Mouse (Mus musculus): ENCODE measurements around the gene H3f3a. TPM values are rescaled to one million over a fixed set of nuclear protein-coding genes. Genes with fewer than 3 reads are reported as not detected.

The H3f3a gene
- total RNA-seq, 2 experiments from 2014 or later, result 457 to 506 TPM

DNA sequence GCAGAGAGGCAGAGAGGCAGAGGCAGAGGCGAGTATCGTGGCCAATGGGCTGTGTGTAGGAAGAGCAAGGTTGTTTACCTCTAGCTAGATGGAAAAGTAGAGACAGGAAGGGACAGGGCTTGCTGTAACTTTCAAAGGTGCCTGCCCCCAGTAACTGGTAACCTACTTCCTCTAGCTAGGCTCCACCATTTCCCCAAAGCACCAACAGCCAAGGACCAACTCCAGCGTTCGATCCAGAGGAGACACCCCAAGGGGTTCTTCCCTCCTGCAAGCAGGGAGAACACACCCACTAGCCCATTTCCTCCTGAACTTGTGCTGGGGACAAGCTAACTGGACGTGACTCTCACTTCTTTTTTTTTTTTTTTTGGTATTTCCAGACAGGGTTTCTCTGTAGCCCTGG is 47.2 kb downstream of the H3f3a start:
- intact Hi-C loops (cut with DNase I), result no loop called here

DNA sequence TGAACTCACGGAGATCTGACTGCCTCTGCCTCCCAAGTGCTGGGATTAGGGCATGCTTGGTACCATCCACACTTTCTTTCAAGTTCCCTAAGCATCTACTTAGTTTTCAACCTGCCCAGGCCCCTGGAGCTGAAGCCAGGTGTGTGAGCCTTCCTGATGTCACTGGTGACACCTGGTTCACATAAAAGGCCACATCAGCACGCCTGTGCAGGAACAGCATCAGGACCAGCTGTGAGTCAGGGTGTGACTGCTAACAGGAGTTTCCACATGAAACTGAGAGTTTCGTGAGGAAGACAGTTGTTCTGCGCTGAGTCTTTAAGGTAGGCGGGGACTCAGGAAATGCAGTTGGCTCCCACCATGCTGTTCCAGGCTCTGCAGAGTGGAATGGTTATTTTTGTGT is 48.4 kb downstream of the H3f3a start:
- intact Hi-C loops (cut with DNase I), result no loop called here
- DNase-seq, result no peak

More for the DNA sequence above, 47.2 kb downstream of the H3f3a start:
- no peak for DNase-seq

DNA sequence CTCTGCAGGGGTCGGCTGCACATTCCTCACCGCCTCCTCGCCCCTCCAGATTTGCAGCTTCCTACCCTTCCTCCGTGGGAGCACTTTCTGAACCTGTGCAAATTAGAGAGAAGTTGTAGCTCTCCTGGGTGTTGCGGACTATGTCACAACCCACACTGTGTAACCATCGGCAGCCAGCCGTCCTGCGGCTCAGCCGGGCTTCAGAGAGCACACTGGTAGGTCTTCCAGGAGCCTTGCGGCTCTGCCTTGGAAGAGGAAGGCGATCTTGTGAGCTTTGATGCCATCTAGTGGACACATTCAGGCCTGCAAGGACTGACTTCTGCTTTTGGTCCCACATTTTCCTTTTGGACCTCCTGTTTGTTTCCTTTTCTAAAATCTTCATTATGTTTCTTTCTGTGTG is 49.9 kb downstream of the H3f3a start:
- DNase-seq, result peak; percentile 84 to 85
- intact Hi-C loops (cut with DNase I), result loop anchor here (1.0 to 5.0 kb wide), 2 partner anchors 44 to 332 kb away; no protein-coding TSS in a partner anchor

DNA sequence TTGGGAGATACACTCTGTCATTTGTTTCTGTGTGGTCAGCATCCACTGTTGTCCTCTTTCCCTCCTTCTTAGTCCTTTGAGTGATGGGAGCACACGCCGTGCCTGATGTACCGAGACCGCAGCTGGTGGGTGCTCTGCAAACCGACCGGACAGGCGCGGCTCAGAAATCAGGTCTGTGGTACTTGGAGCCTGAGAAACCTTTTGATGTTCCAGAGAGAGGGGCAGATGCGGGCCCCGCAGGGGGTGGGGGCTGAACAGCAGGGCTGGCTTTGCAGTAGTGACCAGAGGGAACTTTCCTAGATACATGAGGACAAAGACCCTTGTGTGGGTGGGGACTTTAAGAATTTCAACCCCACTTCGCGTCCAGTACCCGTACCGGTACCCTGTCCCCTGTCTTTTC is 50.4 kb downstream of the H3f3a start:
- DNase-seq, result no peak
- intact Hi-C loops (cut with DNase I), result loop anchor here (5.0 kb wide), 1 partner anchor 331 kb away; no protein-coding TSS in a partner anchor

DNA sequence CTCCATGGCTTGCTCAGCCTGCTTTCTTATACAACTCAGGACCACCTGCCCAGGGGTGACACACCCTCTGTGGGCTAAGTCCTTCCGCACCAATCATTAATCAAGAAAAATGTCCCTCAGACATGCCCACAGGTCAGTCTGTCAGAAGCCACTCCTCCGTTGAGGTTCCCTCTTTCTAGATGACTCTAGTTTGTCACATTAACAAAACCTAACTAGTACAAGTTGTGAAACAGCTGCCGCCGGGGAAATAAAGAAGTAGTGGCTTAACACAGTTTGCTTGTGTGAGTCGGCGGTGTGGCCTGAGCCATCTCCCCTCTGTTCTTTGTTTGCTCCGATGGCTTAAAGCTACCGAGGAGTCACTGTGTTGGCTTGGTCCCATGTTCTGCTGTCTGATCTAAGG is 51.1 kb downstream of the H3f3a start:
- DNase-seq, result no peak
- intact Hi-C loops (cut with DNase I), result loop anchor here (5.0 kb wide), 1 partner anchor 330 kb away; no protein-coding TSS in a partner anchor

DNA sequence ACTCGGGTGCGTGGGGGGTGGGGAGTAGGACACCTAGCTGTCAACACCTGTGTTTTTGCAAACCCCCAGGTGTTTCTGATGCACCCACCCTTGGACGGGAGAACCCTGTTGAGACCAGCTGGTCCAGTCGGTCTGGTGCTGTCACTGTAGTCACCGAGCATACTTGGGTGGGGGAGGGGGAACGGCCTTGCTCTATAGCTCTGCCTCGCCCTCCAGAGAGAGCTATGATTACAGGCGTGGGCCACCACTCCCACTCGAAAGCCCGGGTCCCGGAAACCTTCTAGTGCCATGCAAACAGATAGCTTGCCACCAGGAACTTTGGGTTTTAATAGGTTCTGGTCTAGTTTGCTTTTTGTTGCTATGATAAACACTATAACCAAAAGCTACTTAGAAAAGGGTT is 51.6 kb downstream of the H3f3a start:
- intact Hi-C loops (cut with DNase I), result loop anchor here (5.0 kb wide), 1 partner anchor 330 kb away; no protein-coding TSS in a partner anchor
- no peak for DNase-seq

DNA sequence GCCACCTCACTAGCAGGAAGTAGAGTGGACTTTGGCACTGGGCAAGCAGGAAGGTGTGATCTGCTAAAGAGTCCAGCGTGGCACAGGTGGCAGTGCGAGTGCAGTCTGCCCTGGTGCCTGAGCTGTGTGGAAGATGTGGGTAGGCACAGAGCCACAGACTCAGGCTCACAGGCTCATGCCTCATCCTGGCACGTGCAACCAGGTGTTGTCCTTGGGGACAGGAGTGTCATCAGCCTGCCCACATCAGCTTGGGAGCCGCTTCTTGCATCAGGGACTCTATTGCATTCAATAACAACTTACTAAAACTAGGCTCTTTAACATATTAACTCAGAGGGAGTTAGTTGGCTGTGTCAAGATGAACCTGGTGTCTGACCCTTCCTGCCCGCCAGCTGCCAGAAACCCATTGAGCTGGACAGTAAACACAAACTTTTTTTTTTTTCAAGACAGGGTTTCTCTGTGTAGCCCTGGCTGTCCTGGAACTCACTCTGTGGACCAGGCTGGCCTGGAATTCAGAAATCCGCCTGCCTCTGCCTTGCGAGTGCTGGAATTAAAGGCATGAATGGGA is 55.7 kb downstream of the H3f3a start:
- DNase-seq, result no peak
- intact Hi-C loops (cut with DNase I), result no loop called here

DNA sequence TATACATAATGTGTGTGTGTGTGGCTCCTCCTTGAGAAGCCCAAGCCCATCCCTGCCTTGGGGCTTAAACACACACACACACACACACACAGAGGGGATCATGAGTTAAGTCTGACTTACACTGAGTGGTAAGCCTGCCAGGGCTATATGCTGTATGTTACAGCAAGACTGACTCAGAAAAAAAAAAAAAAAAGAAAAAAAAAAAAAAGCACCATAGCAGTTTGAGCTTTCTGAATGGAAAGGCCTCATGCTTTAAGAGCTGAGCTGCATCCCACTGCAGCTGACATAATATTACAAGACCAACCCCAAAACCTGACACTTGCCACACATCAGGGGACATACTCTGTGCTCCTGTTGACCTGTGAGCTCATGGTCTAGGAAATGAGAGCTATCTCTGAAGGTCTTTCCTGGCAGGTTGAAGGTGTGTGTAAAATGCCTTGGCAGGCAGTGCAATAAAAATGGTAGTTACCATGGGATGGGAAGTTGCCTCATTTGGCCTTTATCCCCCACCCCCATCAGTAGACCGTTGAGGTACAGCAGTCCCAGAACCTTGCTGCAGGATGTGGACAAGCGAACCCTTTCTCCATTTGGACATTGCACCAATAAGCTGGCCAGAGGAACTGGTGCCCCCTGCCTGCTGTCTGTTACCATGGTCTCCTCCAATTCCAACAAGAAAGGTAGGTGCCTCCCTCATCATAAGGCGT is 56.3 kb downstream of the H3f3a start:
- intact Hi-C loops (cut with DNase I), result no loop called here
- DNase-seq, result no peak

DNA sequence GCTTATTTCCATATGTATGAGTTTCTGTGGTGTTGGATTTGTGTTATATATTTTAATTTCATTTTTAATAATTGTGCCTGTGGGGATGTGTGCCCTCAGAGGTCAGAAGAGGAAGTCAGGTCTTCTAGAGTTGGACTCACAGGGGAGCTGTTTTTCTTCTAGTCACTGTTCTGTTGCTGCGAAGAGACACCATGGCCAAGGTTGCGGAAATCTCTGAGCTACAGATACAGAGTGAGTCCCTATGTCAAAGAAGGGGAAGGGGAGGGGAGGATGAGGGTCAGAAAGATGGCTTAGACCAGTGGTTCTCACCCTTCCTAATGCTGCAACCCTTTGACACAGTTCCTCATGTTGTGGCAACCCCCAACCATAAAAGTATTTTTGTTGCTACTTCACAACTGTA is 57.0 kb downstream of the H3f3a start:
- intact Hi-C loops (cut with DNase I), result no loop called here
- DNase-seq, result no peak

DNA sequence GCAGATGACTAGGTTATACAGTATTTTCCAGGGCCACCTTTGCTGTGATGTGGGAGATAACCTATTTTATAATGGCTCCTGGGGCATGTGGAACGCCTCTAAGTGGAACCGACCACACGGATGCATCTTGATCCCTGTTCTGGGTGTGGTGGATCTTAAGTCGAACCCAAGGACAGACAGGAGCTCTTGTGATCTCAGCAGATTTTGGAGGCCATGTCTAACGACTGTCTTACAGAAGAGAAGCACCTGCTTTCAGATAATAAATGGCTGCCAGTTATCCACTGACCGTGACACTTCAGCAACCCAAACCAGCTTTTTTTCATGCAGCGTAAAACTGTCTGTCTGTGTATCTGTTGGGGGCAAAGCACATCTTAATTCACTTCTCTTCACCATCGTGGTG is 59.4 kb downstream of the H3f3a start:
- intact Hi-C loops (cut with DNase I), result loop anchor here (2.0 kb wide), 1 partner anchor 20 kb away; no protein-coding TSS in a partner anchor
- no peak for DNase-seq

DNA sequence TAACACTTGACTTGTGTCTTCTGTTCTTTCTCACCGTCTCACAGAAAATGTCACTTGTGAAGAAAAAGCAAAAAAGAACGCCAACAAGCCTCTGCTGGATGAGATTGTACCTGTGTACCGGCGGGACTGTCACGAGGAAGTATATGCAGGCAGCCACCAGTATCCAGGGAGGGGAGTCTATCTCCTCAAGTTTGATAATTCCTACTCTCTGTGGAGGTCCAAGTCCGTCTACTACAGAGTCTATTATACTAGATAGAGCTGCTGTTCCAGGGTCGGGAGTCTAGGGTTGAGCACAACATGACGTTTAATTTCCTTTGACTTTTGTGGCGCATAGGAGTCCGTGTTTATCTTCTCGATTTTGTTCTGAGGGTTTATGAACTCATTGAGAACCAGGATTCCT is 61.6 kb downstream of the H3f3a start:
- intact Hi-C loops (cut with DNase I), result no loop called here
- no peak for DNase-seq

Other genes with a start within 250 kb of the H3f3a start
- 10 to 100 TPM; 61.6 to 73.8 TPM for gene Parp1, start 245.0 kb downstream of the H3f3a start, total RNA-seq (2021)
- 1 to 10 TPM; 2.8 to 3.6 TPM for gene Lin9, start 172.8 kb downstream of the H3f3a start, total RNA-seq (2021)
- not detected for gene Mixl1, start 116.9 kb downstream of the H3f3a start, total RNA-seq (2021)
- gene Acbd3, start 87.9 kb downstream of the H3f3a start, total RNA-seq (2021), result 10 to 100 TPM; 22.5 to 23.4 TPM
- gene Sde2, start 37.2 kb upstream of the H3f3a start, total RNA-seq (2021), result 10 to 100 TPM; 10.3 to 14.2 TPM
- gene Lefty2, start 79.2 kb upstream of the H3f3a start, total RNA-seq (2021), result not detected
- 10 to 100 TPM; 12.5 to 15.6 TPM for gene Pycr2, start 90.3 kb upstream of the H3f3a start, total RNA-seq (2021)
- gene Lefty1, start 121.1 kb upstream of the H3f3a start, total RNA-seq (2021), result 1 to 10 TPM in 1 of 2 experiments, under 1 TPM in 1; 0.95 to 1.0 TPM
- 10 to 100 TPM; 13.8 to 13.9 TPM for gene Tmem63a, start 128.4 kb upstream of the H3f3a start, total RNA-seq (2021)
- 10 to 100 TPM; 35.4 to 41.5 TPM for gene Ephx1, start 207.0 kb upstream of the H3f3a start, total RNA-seq (2021)
- gene 9130409I23Rik, start 237.3 kb upstream of the H3f3a start, total RNA-seq (2021), result not detected

All from heart, postnatal 36 days (tissue).